Mouse (Mus musculus) heart, embryonic 11.5 days (tissue): Measurements from ENCODE around the gene Cdk5r2. TPM values are rescaled to one million over a fixed set of nuclear protein-coding genes. Genes with fewer than 3 reads are reported as not detected.
"Not testable (repeated sequence)": the region's sequence is repeated elsewhere in the genome, so short reads cannot be mapped to it uniquely, and the experiment has no call there.

Source experiments
- ATAC-seq: fragments of 200-750 bp; cut with Nextera tagmentation; replicated peaks from 2 replicates; pipeline ENCODE4 v1.8.0; 2017; ENCODE audit warnings: moderate library complexity; ENCODE audit not compliant: insufficient number of reproducible peaks, low FRiP score, low TSS enrichment
- H3K27ac ChIP-seq: fragments of 300-500 bp; sonication (generic); 2 replicates; pipeline ENCODE4 v1.5.1; 2014; ENCODE audit warnings: mild to moderate bottlenecking, low read depth, low read length
- H3K27me3 ChIP-seq: fragments of 300-500 bp; sonication (generic); 2 replicates; pipeline ENCODE4 v1.6.1; 2014; ENCODE audit warnings: mild to moderate bottlenecking, low read length, mixed read lengths; ENCODE audit not compliant: control insufficient read depth, insufficient read depth
- H3K36me3 ChIP-seq: fragments of 300-500 bp; sonication (generic); 2 replicates; pipeline ENCODE4 v1.6.1; 2014; ENCODE audit warnings: mild to moderate bottlenecking, low read length, moderate library complexity, mixed read lengths; ENCODE audit not compliant: control insufficient read depth, insufficient read depth
- H3K4me1 ChIP-seq: fragments of 300-500 bp; sonication (generic); 2 replicates; pipeline ENCODE4 v1.6.1; 2014; ENCODE audit warnings: low read length; ENCODE audit not compliant: control insufficient read depth, insufficient read depth
- H3K4me2 ChIP-seq: fragments of 300-500 bp; sonication (generic); 2 replicates; pipeline ENCODE4 v1.6.1; 2014; ENCODE audit warnings: mild to moderate bottlenecking, moderate library complexity
- H3K4me3 ChIP-seq: fragments of 300-500 bp; sonication (generic); 2 replicates; pipeline ENCODE4 v1.5.1; 2014; ENCODE audit warnings: low read depth, low read length
- H3K9ac ChIP-seq: fragments of 300-500 bp; sonication (generic); 2 replicates; pipeline ENCODE4 v1.6.1; 2014; ENCODE audit warnings: mild to moderate bottlenecking, low read depth, low read length, moderate library complexity
- H3K9me3 ChIP-seq: fragments of 300-500 bp; sonication (generic); replicated peaks from 2 replicates; pipeline ENCODE4 v1.6.1; 2016; ENCODE audit warnings: low read length; ENCODE audit not compliant: control insufficient read depth
- WGBS: fragments of 180-500 bp; shearing (Covaris S2); extraction: QIAGEN DNeasy Blood & Tissue Kit; methylation state at CpG from one replicate; pipeline ENCODE4 v1.1.7; 2014; ENCODE audit not compliant: insufficient replicate concordance; 5-methylcytosine and 5-hydroxymethylcytosine counted together
- polyA plus RNA-seq: library from polyadenylated mRNA; unstranded; fragments of >200 nt; fragmentation: Nextera tagmentation; extraction: Ambion mirVana; gene quantifications from 2 replicates; pipeline ENCODE4 v1.2.1, GENCODE M21; 2014

The Cdk5r2 gene
- polyA plus RNA-seq, 1 experiment from 2014 or later: 0.30 TPM

GRCm38 (mm10) chr1:74814931-74815647 is 39.6 kb upstream of the Cdk5r2 start:
- WGBS: 64% methylated on average over 9 of the region's 9 CpGs
- H3K27me3 ChIP-seq: peaks cover 14% of the 10 kb centered on the region

GRCm38 (mm10) chr1:74815965-74816364 is 38.8 kb upstream of the Cdk5r2 start:
- 0 out of 2 replicates have a peak, but pooled peaks cover 10% of the 10 kb centered on the region for H3K27me3 ChIP-seq
- ATAC-seq, H3K27ac ChIP-seq, H3K4me1 ChIP-seq, H3K36me3 ChIP-seq, H3K4me2 ChIP-seq, H3K9me3 ChIP-seq, H3K4me3 ChIP-seq, H3K9ac ChIP-seq: not testable (repeated sequence)
- WGBS: 87% methylated on average over 6 of the region's 6 CpGs

More at GRCm38 (mm10) chr1:74814931-74815647, 39.6 kb upstream of the Cdk5r2 start:
- Histone ChIP-seq H3K4me1 (no peaks in the 10 kb centered on the region), H3K9ac (no peak overlapping the region), H3K4me2 (no peak overlapping the region), H3K9me3 (no peaks in the 10 kb centered on the region), H3K4me3 (no peak overlapping the region), H3K27ac (no peak overlapping the region), H3K36me3 (no peaks in the 10 kb centered on the region)
- no peak for ATAC-seq

- Histone ChIP-seq H3K9ac (peak overlapping the region; percentile 92), H3K4me3 (peak overlapping the region; percentile 77), H3K27ac (peak overlapping the region; percentile 84), H3K4me2 (peak overlapping the region; percentile 61), H3K9me3 (no peaks in the 10 kb centered on the region), H3K4me1 (no peaks in the 10 kb centered on the region), H3K27me3 (0 out of 2 replicates have a peak, but pooled peaks cover 8% of the 10 kb centered on the region), H3K36me3 (no peaks in the 10 kb centered on the region)
- 8% methylated on average over 38 of the region's 38 CpGs for WGBS
- ATAC-seq: peak; percentile 70
Observed at GRCm38 (mm10) chr1:74816612-74817199, 38.0 kb upstream of the Cdk5r2 start.

DNA sequence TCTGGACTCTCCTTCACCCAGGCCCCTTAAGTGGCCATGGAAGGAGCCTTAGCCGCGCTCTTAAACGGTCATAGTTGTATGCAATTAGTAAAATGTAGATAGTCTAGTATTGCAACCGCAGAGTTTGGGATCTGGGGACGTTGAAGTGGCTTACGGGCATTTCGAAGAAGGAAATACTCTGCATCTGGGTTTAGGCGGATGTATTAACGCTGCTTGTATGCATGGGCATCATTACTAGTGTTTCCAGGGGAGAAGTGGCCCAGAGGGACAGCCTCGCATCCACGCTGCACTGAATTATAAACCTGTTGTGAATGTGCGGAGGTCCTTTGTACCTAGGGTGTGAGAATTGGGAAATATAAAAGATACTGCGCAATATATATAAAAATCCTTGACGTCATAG is 37.5 kb upstream of the Cdk5r2 start:
- Histone ChIP-seq H3K4me2 (peak overlapping the region; percentile 61), H3K36me3 (no peaks in the 10 kb centered on the region), H3K9me3 (no peaks in the 10 kb centered on the region), H3K4me1 (no peaks in the 10 kb centered on the region), H3K4me3 (peak overlapping the region; percentile 77), H3K9ac (peak overlapping the region; percentile 92), H3K27ac (peak overlapping the region; percentile 84), H3K27me3 (0 out of 2 replicates have a peak, but pooled peaks cover 5% of the 10 kb centered on the region)
- ATAC-seq: no peak; the same call in 1 of the 2 replicates
- WGBS: 17% methylated on average over 14 of the region's 14 CpGs

DNA sequence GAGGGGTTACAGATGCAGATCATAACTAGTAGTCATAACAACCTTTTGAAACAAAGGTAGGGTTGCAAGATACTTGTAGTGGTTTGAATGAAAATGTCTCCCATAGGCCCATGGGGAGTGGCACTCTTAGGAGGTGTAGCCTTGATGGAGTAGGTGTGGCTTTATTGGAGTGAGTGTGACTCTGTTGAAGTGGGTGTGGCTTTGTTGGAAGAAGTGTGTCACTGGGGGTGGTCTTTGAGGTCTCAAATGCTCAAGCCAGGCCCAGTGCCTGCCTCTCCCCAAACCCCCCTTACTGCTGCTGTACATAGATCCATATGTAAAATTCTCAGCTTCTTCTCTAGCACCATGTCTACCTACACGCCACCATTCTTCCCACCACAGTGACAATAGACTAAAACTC is 36.2 kb upstream of the Cdk5r2 start:
- H3K4me3 ChIP-seq: no peak overlapping the region
- H3K4me2 ChIP-seq: no peak overlapping the region
- WGBS: 89% methylated on average over 1 of the region's 1 CpGs

GRCm38 (mm10) chr1:74823598-74823997 is 31.1 kb upstream of the Cdk5r2 start:
- not testable (repeated sequence) for ATAC-seq, H3K9ac ChIP-seq, H3K4me1 ChIP-seq, H3K4me2 ChIP-seq, H3K27me3 ChIP-seq, H3K36me3 ChIP-seq, H3K9me3 ChIP-seq, H3K27ac ChIP-seq, H3K4me3 ChIP-seq
- 90% methylated on average over 4 of the region's 4 CpGs for WGBS

More for the DNA sequence above, 36.2 kb upstream of the Cdk5r2 start:
- no peaks in the 10 kb centered on the region for H3K36me3 ChIP-seq
- no peaks in the 10 kb centered on the region for H3K9me3 ChIP-seq
- no peaks in the 10 kb centered on the region for H3K4me1 ChIP-seq
- 0 out of 2 replicates have a peak, but pooled peaks cover 1% of the 10 kb centered on the region for H3K27me3 ChIP-seq
- no peak overlapping the region for H3K9ac ChIP-seq
- no peak overlapping the region for H3K27ac ChIP-seq
- ATAC-seq: no peak

DNA sequence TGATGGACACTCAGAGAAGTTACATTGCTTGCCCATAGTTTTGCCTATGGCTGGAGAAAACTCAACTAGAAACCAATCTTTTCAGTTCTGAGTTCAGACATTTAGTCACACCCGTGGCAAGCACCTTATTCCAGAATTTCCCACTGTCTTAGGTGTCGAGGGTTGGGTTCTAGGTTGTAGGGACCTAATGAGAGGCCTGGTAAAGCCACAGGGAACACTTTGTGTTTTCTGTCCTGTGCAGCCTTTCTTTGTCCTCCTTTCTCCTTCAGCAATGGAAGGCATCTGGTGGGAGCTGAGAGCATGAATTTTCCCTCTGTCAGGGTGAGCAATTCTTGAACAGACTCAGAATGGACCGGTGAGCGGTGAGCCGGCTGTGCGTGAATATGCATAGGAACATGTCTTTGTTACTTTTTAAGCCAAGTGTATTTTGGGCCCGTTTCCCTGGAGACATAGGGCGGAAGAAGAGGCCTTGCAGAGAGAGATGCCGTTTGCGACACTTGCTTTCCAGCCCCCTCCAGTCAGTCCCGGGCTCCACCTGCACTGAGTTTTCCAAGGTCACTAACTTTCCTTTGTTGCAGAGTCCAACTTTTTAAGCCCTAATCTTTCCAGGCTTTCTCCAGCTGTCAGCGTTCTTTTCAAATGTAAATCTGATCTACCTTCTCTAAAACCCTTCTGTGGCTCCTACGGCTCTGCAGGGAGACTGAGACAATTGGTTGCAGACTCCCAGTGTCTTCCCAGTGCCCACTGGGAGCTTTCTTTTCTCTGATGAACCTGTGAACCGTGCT is 30.0 kb upstream of the Cdk5r2 start:
- H3K9ac ChIP-seq: no peak overlapping the region
- H3K4me2 ChIP-seq: no peak overlapping the region

GRCm38 (mm10) chr1:74830061-74830460 is 24.7 kb upstream of the Cdk5r2 start:
- 70% methylated on average over 9 of the region's 9 CpGs for WGBS
- Histone ChIP-seq H3K9ac (no peak overlapping the region), H3K4me2 (no peak overlapping the region), H3K27ac (no peak overlapping the region), H3K4me1 (no peaks in the 10 kb centered on the region), H3K4me3 (no peak overlapping the region), H3K27me3 (peaks cover 3% of the 10 kb centered on the region; the same call in 1 of the 2 replicates), H3K36me3 (no peaks in the 10 kb centered on the region), H3K9me3 (no peaks in the 10 kb centered on the region)
- ATAC-seq: no peak

More for the DNA sequence above, 30.0 kb upstream of the Cdk5r2 start:
- H3K27ac ChIP-seq: no peak overlapping the region
- H3K36me3 ChIP-seq: no peaks in the 10 kb centered on the region
- H3K27me3 ChIP-seq: no peaks in the 10 kb centered on the region
- WGBS: 29% methylated on average over 14 of the region's 14 CpGs
- H3K9me3 ChIP-seq: no peaks in the 10 kb centered on the region
- no peak for ATAC-seq
- no peaks in the 10 kb centered on the region for H3K4me1 ChIP-seq
- no peak overlapping the region for H3K4me3 ChIP-seq
